Mouse (Mus musculus) urinary bladder, adult 18-20 months (tissue): ENCODE measurements around the gene Plekhm1.

Experiments
- DNase-seq, 2 experiments: peaks; one replicate each; pipeline ENCODE4 v3.0.0; 2022; ENCODE audit warnings: low spot score in 2 of 2, mixed read lengths in 2 of 2

Gene Plekhm1

GRCm38 (mm10) chr11:103314736-103315374 is 97.6 kb downstream of the Plekhm1 start:
- DNase-seq = no peak
